Mouse (Mus musculus): ENCODE measurements around the gene Abca8a. TPM values are rescaled to one million over a fixed set of nuclear protein-coding genes. Genes with fewer than 3 reads are reported as not detected.
"Not testable (repeated sequence)": the region's sequence is repeated elsewhere in the genome, so short reads cannot be mapped to it uniquely, and the experiment has no call there.

Abca8a gene
- polyA plus RNA-seq, 1 experiment from 2014 or later = 4.8 TPM

DNA sequence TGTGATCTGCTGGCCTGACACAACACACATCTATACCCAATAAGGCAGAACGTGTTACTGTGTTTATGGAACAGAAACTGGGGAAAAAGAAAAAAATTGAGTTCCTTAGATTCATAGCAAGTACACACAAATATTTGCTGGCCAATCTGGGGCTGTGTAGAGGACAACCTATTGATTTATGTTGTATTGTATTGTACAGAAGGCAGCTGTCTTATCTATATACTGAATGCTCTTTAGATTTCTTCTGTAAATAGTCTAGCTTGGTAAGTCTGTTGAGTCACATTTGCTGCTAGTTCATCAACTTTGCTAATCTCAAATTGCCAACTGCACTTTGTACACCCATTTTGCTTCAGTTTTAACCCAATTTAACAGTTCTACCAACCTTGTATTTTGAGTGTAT, 107.6 kb downstream of the Abca8a start:
- no peak for TF ChIP-seq CTCF (IDR thresholded peaks at IDR 0.05; ENCODE audit: low read depth)
- no peaks in the 10 kb centered on the region for H3K36me3 ChIP-seq (ENCODE audit: insufficient read depth)
- WGBS = 47% methylated on average over 1 of the region's 1 CpGs
- ATAC-seq (ENCODE audit: insufficient read depth) = no peak
- no peak overlapping the region for H3K4me2 ChIP-seq
- no peak for DNase-seq
- no peaks in the 10 kb centered on the region for H3K27me3 ChIP-seq (ENCODE audit: insufficient read depth, low read length)
- no peaks in the 10 kb centered on the region for H3K4me1 ChIP-seq (ENCODE audit: insufficient read depth)
- H3K9ac ChIP-seq = no peak overlapping the region
- H3K4me3 ChIP-seq (ENCODE audit: low read depth, low read length) = no peak overlapping the region
- no peaks in the 10 kb centered on the region for H3K9me3 ChIP-seq (ENCODE audit: low read depth, low read length)
- H3K27ac ChIP-seq (ENCODE audit: low read depth) = no peak overlapping the region

DNA sequence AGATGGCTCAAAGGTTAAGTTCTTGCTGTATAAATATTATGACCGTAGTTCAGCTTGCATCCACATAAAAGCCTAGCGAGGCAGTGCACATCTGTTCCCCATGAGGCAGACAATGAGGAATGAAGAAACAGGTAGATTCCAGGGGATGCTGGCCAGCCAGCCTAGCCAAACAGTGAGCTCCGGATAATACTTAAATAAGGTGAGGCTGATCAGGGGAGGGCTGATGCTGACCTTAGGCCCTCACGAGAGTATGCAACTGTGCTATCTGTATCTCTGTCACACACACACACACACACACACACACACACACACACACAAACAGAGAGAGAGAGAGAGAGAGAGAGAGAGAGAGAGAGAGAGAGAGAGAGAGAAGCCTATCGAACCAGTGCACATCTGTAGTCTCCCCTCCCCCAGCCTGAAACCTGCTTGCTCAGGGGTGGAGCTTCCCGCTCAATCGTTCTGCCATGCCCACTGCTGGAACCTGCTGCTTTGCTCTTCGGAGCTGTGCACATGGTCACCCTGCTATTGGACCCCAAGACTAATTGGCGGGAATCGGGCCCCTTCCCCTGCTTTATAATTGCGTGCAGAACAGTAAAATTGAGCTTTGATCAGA, 108.2 kb downstream of the Abca8a start:
- H3K27me3 ChIP-seq (ENCODE audit: insufficient read depth, low read length); H3K27ac ChIP-seq (ENCODE audit: low read depth); H3K4me1 ChIP-seq (ENCODE audit: insufficient read depth); H3K36me3 ChIP-seq (ENCODE audit: insufficient read depth); H3K9me3 ChIP-seq (ENCODE audit: low read depth, low read length); H3K4me2 ChIP-seq; ATAC-seq (ENCODE audit: insufficient read depth); H3K4me3 ChIP-seq (ENCODE audit: low read depth, low read length); H3K9ac ChIP-seq; DNase-seq: not testable (repeated sequence)
- WGBS = 23% methylated on average over 11 of the region's 11 CpGs

DNA sequence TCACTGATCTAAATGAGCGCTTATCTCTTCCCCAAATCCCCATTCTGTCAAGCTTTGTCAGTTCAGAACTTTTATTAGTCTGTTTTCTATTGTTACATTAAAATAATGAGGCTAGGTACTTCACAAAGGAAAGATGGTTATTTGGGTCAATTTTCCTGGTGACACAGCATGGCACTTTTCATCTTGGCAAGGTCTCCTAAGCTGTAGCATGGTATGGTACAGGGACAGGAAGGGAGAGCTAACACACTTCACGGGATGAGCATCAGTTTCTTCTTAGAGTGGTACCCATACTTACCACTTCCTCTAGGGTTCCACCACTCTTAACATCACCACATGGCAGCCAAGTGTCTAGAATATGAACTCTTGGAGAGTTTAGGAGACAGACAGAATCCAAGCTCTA, 113.9 kb downstream of the Abca8a start:
- Histone ChIP-seq H3K4me3 (ENCODE audit: low read depth, low read length) (no peak overlapping the region), H3K9me3 (ENCODE audit: low read depth, low read length) (no peaks in the 10 kb centered on the region), H3K27ac (ENCODE audit: low read depth) (no peak overlapping the region), H3K4me1 (ENCODE audit: insufficient read depth) (no peaks in the 10 kb centered on the region), H3K4me2 (no peak overlapping the region), H3K9ac (no peak overlapping the region), H3K27me3 (ENCODE audit: insufficient read depth, low read length) (no peaks in the 10 kb centered on the region), H3K36me3 (ENCODE audit: insufficient read depth) (no peaks in the 10 kb centered on the region)
- WGBS = 87% methylated on average over 2 of the region's 2 CpGs
- no peak for DNase-seq
- no peak for ATAC-seq (ENCODE audit: insufficient read depth)
- no peak for TF ChIP-seq CTCF (IDR thresholded peaks at IDR 0.05; ENCODE audit: low read depth)

Other genes with a start within 250 kb of the Abca8a start
- 0.53 and 1.0 TPM in 2 replicates for gene Abca8b, start 100.1 kb downstream of the Abca8a start, polyA plus RNA-seq (2014; fragmentation: Nextera tagmentation; extraction: Ambion mirVana)
- gene Abca9, start 72.2 kb upstream of the Abca8a start, polyA plus RNA-seq (2014; fragmentation: Nextera tagmentation; extraction: Ambion mirVana) = 6.3 and 6.8 TPM in 2 replicates
- 2.1 and 2.2 TPM in 2 replicates for gene Abca6, start 155.8 kb upstream of the Abca8a start, polyA plus RNA-seq (2014; fragmentation: Nextera tagmentation; extraction: Ambion mirVana)
- 5.4 and 6.6 TPM in 2 replicates for gene Abca5, start 241.7 kb upstream of the Abca8a start, polyA plus RNA-seq (2014; fragmentation: Nextera tagmentation; extraction: Ambion mirVana)

Data from lung, embryonic 14.5 days (tissue).